Mouse (Mus musculus): ENCODE results near the gene Nxpe5. TPM values are rescaled to one million over a fixed set of nuclear protein-coding genes. Genes with fewer than 3 reads are reported as not detected.
A peak's percentile ranks its signal among the peaks of the same experiment; 100 is the strongest.

Nxpe5 gene
- polyA plus RNA-seq, 1 experiment from 2014 or later, result not detected

DNA sequence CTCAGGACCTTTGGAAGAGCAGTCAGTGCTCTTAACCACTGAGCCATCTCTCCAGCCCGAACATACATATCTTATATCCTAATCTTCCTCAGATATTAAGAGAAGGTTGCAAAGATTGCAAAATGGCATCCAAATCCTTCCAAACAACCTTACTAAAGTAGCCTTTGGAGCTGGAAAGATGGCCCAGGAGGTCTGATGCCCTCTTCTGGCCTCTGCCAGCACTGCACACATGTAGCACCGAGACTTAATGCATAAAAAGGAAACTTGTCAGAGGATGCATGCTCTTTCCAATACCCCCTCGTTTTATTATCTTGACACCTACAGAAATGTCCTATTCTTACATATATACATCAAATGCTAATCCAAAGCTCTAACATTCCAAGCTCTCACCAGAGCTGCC, 2.3 kb downstream of the Nxpe5 start:
- 55% methylated on average over 3 of the region's 3 CpGs for WGBS
- ATAC-seq (ENCODE audit: insufficient number of reproducible peaks, insufficient read depth, low FRiP score, low read depth), result no peak
- Histone ChIP-seq H3K4me1 (ENCODE audit: control insufficient read depth, insufficient read depth, low read length) (no peaks in the 10 kb centered on the region), H3K27ac (ENCODE audit: low read length) (no peak overlapping the region), H3K4me3 (ENCODE audit: low read depth, low read length) (no peak overlapping the region), H3K9me3 (ENCODE audit: control insufficient read depth, low read depth, low read length) (no peaks in the 10 kb centered on the region), H3K9ac (replicated peaks; ENCODE audit: low read depth, low read length) (no peak overlapping the region), H3K36me3 (ENCODE audit: control insufficient read depth, insufficient read depth, low read length) (no peaks in the 10 kb centered on the region), H3K4me2 (replicated peaks; ENCODE audit: low read depth, low read length) (no peak overlapping the region), H3K27me3 (ENCODE audit: control insufficient read depth, insufficient read depth, low read length) (no peaks in the 10 kb centered on the region)

DNA sequence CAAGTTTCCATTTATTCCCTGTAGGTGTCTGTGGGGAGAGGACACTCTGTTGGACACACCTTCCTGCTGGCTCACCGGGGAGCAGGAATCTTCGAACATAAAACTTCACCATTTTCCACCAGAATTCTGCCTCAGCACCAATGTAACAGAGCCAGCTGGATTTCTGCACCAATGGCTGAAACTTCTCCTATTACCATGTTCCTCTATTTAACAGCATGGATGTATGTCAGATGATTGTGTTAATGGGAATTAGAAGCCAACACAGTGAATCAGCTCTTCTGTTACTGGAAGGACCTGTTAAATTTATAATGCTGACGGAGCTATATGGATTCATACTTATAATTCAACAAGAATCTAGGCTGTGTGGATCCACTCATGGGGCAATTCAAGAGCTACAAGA, 3.8 kb downstream of the Nxpe5 start:
- Histone ChIP-seq H3K4me3 (ENCODE audit: low read depth, low read length) (no peak overlapping the region), H3K4me2 (replicated peaks; ENCODE audit: low read depth, low read length) (no peak overlapping the region), H3K9me3 (ENCODE audit: control insufficient read depth, low read depth, low read length) (no peaks in the 10 kb centered on the region), H3K36me3 (ENCODE audit: control insufficient read depth, insufficient read depth, low read length) (no peaks in the 10 kb centered on the region), H3K9ac (replicated peaks; ENCODE audit: low read depth, low read length) (no peak overlapping the region), H3K27me3 (ENCODE audit: control insufficient read depth, insufficient read depth, low read length) (no peaks in the 10 kb centered on the region), H3K27ac (ENCODE audit: low read length) (no peak overlapping the region), H3K4me1 (ENCODE audit: control insufficient read depth, insufficient read depth, low read length) (no peaks in the 10 kb centered on the region)
- ATAC-seq (ENCODE audit: insufficient number of reproducible peaks, insufficient read depth, low FRiP score, low read depth), result no peak
- 90% methylated on average over 3 of the region's 3 CpGs for WGBS

DNA sequence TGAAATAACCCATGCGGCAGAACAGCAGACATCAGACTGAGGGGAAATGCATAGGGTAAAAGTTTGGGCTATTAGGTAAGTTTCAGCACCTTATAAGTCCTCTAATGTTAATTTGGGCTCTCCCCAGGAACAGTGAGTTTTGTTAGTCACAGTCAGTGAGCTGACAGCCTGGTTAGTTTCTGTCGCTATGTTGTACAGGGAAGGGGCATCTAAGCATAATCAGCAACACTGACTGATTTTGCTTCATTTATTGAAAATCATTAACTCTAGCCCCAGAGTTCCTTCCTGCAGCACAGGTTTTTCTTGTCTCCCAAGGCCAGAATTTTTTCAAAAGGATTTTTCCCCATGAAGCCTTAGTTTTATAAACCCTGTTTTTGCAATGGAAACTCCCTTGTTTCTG, 8.1 kb downstream of the Nxpe5 start:
- H3K4me1 ChIP-seq (ENCODE audit: control insufficient read depth, insufficient read depth, low read length), result no peaks in the 10 kb centered on the region
- 85% methylated on average over 2 of the region's 2 CpGs for WGBS
- no peak overlapping the region for H3K27ac ChIP-seq (ENCODE audit: low read length)
- no peaks in the 10 kb centered on the region for H3K27me3 ChIP-seq (ENCODE audit: control insufficient read depth, insufficient read depth, low read length)
- H3K9ac ChIP-seq (replicated peaks; ENCODE audit: low read depth, low read length), result no peak overlapping the region
- ATAC-seq (ENCODE audit: insufficient number of reproducible peaks, insufficient read depth, low FRiP score, low read depth), result no peak
- no peaks in the 10 kb centered on the region for H3K9me3 ChIP-seq (ENCODE audit: control insufficient read depth, low read depth, low read length)
- H3K36me3 ChIP-seq (ENCODE audit: control insufficient read depth, insufficient read depth, low read length), result no peaks in the 10 kb centered on the region
- H3K4me2 ChIP-seq (replicated peaks; ENCODE audit: low read depth, low read length), result no peak overlapping the region
- no peak overlapping the region for H3K4me3 ChIP-seq (ENCODE audit: low read depth, low read length)

DNA sequence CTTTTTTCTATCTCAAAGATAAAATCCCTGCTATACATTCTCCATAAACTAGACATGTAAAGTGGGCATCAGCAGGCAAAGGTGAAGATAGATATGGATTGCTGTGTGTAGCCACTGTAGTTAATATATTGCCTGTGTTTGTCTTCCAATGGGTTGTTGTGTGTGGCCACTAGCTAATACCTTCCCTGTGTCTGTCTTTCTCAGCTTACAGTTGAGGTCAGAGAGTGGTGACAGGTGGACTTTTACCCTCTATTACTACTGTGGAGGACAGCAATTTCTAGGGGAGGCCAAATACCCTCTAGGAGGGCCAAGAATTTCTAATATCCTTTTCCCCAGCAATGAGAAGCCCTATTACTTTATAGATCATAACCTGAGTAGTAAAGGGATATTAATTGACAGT, 8.5 kb downstream of the Nxpe5 start:
- Histone ChIP-seq H3K27me3 (ENCODE audit: control insufficient read depth, insufficient read depth, low read length) (no peaks in the 10 kb centered on the region), H3K4me1 (ENCODE audit: control insufficient read depth, insufficient read depth, low read length) (no peaks in the 10 kb centered on the region), H3K4me2 (replicated peaks; ENCODE audit: low read depth, low read length) (no peak overlapping the region), H3K4me3 (ENCODE audit: low read depth, low read length) (no peak overlapping the region), H3K27ac (ENCODE audit: low read length) (no peak overlapping the region), H3K36me3 (ENCODE audit: control insufficient read depth, insufficient read depth, low read length) (no peaks in the 10 kb centered on the region), H3K9ac (replicated peaks; ENCODE audit: low read depth, low read length) (no peak overlapping the region), H3K9me3 (ENCODE audit: control insufficient read depth, low read depth, low read length) (no peaks in the 10 kb centered on the region)
- ATAC-seq (ENCODE audit: insufficient number of reproducible peaks, insufficient read depth, low FRiP score, low read depth), result no peak

DNA sequence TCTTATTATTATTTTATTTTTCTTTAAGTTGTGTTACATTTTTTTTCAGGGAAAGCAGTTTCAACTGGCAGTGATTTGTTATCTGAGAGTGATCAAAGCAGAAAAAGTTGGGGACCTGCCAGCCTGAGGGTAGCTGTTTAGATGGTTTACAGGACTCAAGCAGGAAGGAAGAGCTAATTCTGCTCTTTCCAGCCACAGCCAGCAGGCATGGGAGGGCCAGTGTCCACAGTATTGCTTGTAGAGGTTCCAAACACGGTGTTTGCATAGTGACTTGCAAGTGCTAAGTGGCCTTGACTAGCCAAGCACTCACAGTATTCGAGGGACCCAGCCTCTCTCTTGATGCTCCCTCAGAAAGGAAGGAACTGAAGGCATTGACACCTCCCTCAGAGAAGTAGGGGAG, 15.8 kb downstream of the Nxpe5 start:
- H3K27me3 ChIP-seq (ENCODE audit: control insufficient read depth, insufficient read depth, low read length), result no peaks in the 10 kb centered on the region
- H3K27ac ChIP-seq (ENCODE audit: low read length), result no peak overlapping the region
- no peak for ATAC-seq (ENCODE audit: insufficient number of reproducible peaks, insufficient read depth, low FRiP score, low read depth)
- H3K36me3 ChIP-seq (ENCODE audit: control insufficient read depth, insufficient read depth, low read length), result no peaks in the 10 kb centered on the region
- no peaks in the 10 kb centered on the region for H3K9me3 ChIP-seq (ENCODE audit: control insufficient read depth, low read depth, low read length)
- H3K4me1 ChIP-seq (ENCODE audit: control insufficient read depth, insufficient read depth, low read length), result no peaks in the 10 kb centered on the region
- no peak overlapping the region for H3K9ac ChIP-seq (replicated peaks; ENCODE audit: low read depth, low read length)
- H3K4me2 ChIP-seq (replicated peaks; ENCODE audit: low read depth, low read length), result no peak overlapping the region
- H3K4me3 ChIP-seq (ENCODE audit: low read depth, low read length), result no peak overlapping the region
- 23% methylated on average over 2 of the region's 2 CpGs for WGBS

DNA sequence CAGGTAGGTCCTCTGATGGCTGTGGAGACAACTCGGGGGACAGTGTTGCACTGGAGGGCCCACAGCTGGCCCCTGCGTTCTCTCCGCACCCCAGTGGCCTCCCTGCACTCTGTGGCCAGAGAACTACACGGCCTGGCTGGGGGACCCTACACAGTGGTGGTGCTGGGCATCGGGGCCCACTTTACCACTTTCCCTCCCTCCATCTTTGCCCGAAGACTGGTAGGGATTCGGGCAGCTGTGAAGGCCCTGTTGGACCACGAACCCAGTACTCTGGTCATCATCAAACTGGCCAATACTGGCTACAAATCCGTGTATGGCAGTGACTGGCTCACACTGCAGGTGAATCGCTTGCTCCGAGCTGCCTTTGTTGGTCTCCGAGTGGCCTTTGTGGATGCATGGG, 25.4 kb downstream of the Nxpe5 start:
- no peak overlapping the region for H3K4me2 ChIP-seq (replicated peaks; ENCODE audit: low read depth, low read length)
- no peak overlapping the region for H3K9ac ChIP-seq (replicated peaks; ENCODE audit: low read depth, low read length)
- no peaks in the 10 kb centered on the region for H3K36me3 ChIP-seq (ENCODE audit: control insufficient read depth, insufficient read depth, low read length)
- no peak overlapping the region for H3K4me3 ChIP-seq (ENCODE audit: low read depth, low read length)
- no peaks in the 10 kb centered on the region for H3K9me3 ChIP-seq (ENCODE audit: control insufficient read depth, low read depth, low read length)
- ATAC-seq (ENCODE audit: insufficient number of reproducible peaks, insufficient read depth, low FRiP score, low read depth), result no peak
- H3K4me1 ChIP-seq (ENCODE audit: control insufficient read depth, insufficient read depth, low read length), result no peaks in the 10 kb centered on the region
- H3K27ac ChIP-seq (ENCODE audit: low read length), result no peak overlapping the region
- WGBS, result 82% methylated on average over 12 of the region's 12 CpGs
- no peaks in the 10 kb centered on the region for H3K27me3 ChIP-seq (ENCODE audit: control insufficient read depth, insufficient read depth, low read length)

DNA sequence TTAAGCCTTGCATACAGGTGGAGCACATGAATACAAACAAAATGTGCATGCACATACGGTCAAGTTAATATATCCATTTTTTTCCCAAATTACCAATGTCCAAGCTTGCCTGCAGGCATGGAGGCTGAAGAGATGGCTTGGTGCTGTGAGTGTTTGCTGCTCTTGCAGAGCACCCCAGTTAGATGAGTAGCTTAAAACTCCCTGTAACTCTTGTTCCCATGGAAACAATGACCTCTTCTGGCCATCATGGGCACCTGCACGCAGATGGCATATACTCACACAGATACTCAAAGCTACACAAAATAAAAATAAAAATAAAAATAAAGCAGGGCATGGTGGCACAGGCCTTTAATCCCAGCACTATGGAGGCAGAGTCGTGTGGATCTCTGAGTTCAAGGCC, 27.4 kb downstream of the Nxpe5 start:
- Histone ChIP-seq H3K4me1 (ENCODE audit: control insufficient read depth, insufficient read depth, low read length) (no peaks in the 10 kb centered on the region), H3K27ac (ENCODE audit: low read length) (no peak overlapping the region), H3K9ac (replicated peaks; ENCODE audit: low read depth, low read length) (no peak overlapping the region), H3K9me3 (ENCODE audit: control insufficient read depth, low read depth, low read length) (no peaks in the 10 kb centered on the region), H3K4me3 (ENCODE audit: low read depth, low read length) (no peak overlapping the region), H3K4me2 (replicated peaks; ENCODE audit: low read depth, low read length) (no peak overlapping the region), H3K36me3 (ENCODE audit: control insufficient read depth, insufficient read depth, low read length) (no peaks in the 10 kb centered on the region; the same call in 1 of the 2 replicates), H3K27me3 (ENCODE audit: control insufficient read depth, insufficient read depth, low read length) (no peaks in the 10 kb centered on the region)
- no peak for ATAC-seq (ENCODE audit: insufficient number of reproducible peaks, insufficient read depth, low FRiP score, low read depth)
- WGBS, result 86% methylated on average over 3 of the region's 3 CpGs

DNA sequence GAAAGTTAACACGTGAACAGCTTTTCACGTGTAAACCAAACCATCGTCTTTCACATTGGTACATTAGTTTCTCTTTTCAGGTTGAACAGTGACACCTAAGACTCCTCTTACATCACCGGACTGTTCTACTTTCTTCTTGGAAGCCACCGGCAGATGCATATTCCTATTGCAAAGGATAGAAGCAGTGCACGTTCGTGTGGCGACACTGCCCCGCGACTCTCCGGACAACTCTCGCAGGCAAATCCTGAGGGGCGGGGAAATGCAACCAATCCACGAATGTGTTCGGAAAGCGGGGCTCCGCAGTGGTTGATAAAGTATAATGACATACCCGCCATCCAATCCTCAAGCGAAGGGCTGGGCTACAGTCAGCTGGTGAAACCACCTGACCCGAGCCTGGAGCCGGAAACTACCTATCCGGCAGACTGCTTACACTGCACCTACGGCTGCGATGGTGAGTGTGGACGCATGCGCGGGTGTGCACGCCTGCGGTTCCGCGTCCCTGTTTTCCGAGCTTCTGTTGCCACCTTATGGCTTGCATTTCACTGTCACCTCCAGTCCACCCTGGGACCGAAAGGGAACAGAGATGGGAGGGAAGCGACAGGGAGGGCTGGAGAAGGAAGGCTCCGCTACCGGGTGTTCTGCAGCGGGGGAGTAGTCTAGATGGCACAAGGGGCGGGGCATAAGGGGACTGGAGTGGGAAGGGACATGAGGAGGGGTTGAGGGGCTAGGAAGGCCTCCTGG, 29.8 kb downstream of the Nxpe5 start, which contains the start of gene Lamtor4:
Gene Lamtor4 (plus strand): TSS at position 130 of the 741 bp plus-strand sequence.
- WGBS, result under 1% methylated on average over 38 of the region's 38 CpGs
- peak within 1 kb of the TSS; percentile 51 for H3K4me3 ChIP-seq (ENCODE audit: low read depth, low read length)
- peak; percentile 99 for ATAC-seq (ENCODE audit: insufficient number of reproducible peaks, insufficient read depth, low FRiP score, low read depth)
- peak within 1 kb of the TSS; percentile 49; the same call in 1 of the 2 replicates for H3K27ac ChIP-seq (ENCODE audit: low read length)
- peak within 1 kb of the TSS; percentile 8 for H3K9ac ChIP-seq (replicated peaks; ENCODE audit: low read depth, low read length)
- peak within 1 kb of the TSS; percentile 54 for H3K4me2 ChIP-seq (replicated peaks; ENCODE audit: low read depth, low read length)
- H3K27me3 ChIP-seq (ENCODE audit: control insufficient read depth, insufficient read depth, low read length), result no peaks in the 10 kb centered on the region
- H3K36me3 ChIP-seq (ENCODE audit: control insufficient read depth, insufficient read depth, low read length), result peaks cover 21% of the 10 kb centered on the region
- H3K9me3 ChIP-seq (ENCODE audit: control insufficient read depth, low read depth, low read length), result no peaks in the 10 kb centered on the region
- H3K4me1 ChIP-seq (ENCODE audit: control insufficient read depth, insufficient read depth, low read length), result no peaks in the 10 kb centered on the region

DNA sequence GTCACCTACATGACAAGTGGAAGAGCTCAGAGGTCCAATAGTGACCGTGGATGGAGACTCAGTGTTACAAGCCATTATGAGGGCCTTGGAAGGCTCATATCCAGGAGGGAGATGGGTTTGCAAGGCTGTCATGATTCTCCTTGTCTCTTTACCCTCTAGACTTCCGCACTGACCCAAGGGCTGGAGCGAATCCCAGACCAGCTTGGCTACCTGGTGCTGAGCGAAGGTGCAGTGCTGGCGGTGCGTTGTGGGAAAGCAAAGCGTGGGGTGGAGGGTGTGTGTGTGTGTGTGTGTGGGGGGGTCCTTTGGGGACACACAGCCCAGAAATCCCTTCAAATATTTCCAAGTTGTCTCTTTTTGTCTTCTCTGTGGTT, 30.4 kb downstream of the Nxpe5 start:
- peak overlapping the region; percentile 54 for H3K4me2 ChIP-seq (replicated peaks; ENCODE audit: low read depth, low read length)
- WGBS, result 20% methylated on average over 7 of the region's 7 CpGs
- ATAC-seq (ENCODE audit: insufficient number of reproducible peaks, insufficient read depth, low FRiP score, low read depth), result peak; percentile 7; the same call in 1 of the 2 replicates
- H3K9ac ChIP-seq (replicated peaks; ENCODE audit: low read depth, low read length), result peak overlapping the region; percentile 8; the same call in 1 of the 2 replicates
- H3K27me3 ChIP-seq (ENCODE audit: control insufficient read depth, insufficient read depth, low read length), result no peaks in the 10 kb centered on the region
- no peaks in the 10 kb centered on the region for H3K4me1 ChIP-seq (ENCODE audit: control insufficient read depth, insufficient read depth, low read length)
- no peaks in the 10 kb centered on the region for H3K9me3 ChIP-seq (ENCODE audit: control insufficient read depth, low read depth, low read length)
- H3K4me3 ChIP-seq (ENCODE audit: low read depth, low read length), result peak overlapping the region; percentile 51
- H3K36me3 ChIP-seq (ENCODE audit: control insufficient read depth, insufficient read depth, low read length), result peaks cover 26% of the 10 kb centered on the region
- peak overlapping the region; percentile 49; the same call in 1 of the 2 replicates for H3K27ac ChIP-seq (ENCODE audit: low read length)

Data from stomach, embryonic 14.5 days (tissue).